Mouse (Mus musculus) intestine, embryonic 15.5 days (tissue): Measurements from ENCODE around the gene Ctxn2. TPM values are rescaled to one million over a fixed set of nuclear protein-coding genes. Genes with fewer than 3 reads are reported as not detected.
"Not testable (repeated sequence)": the region's sequence is repeated elsewhere in the genome, so short reads cannot be mapped to it uniquely, and the experiment has no call there.

Experiments used
- ATAC-seq: fragments of 200-750 bp; cut with Nextera tagmentation; 2 replicates; pipeline ENCODE4 v1.8.0; 2017; ENCODE audit warnings: moderate TSS enrichment, moderate library complexity
- H3K27ac ChIP-seq: fragments of 300-500 bp; sonication (generic); 2 replicates; pipeline ENCODE4 v1.5.1; 2015; ENCODE audit warnings: mild to moderate bottlenecking, inconsistent platforms
- H3K27me3 ChIP-seq: fragments of 300-500 bp; sonication (generic); replicated peaks from 2 replicates; pipeline ENCODE4 v1.6.1; 2015; ENCODE audit warnings: inconsistent platforms
- H3K36me3 ChIP-seq: fragments of 300-500 bp; sonication (generic); 2 replicates; pipeline ENCODE4 v1.6.1; 2015; ENCODE audit warnings: inconsistent platforms
- H3K4me1 ChIP-seq: fragments of 300-500 bp; sonication (generic); replicated peaks from 2 replicates; pipeline ENCODE4 v1.6.1; 2015; ENCODE audit warnings: inconsistent platforms
- H3K4me2 ChIP-seq: fragments of 300-500 bp; sonication (generic); replicated peaks from 2 replicates; pipeline ENCODE4 v1.6.1; 2015; ENCODE audit warnings: mild to moderate bottlenecking, inconsistent platforms
- H3K4me3 ChIP-seq: fragments of 300-500 bp; sonication (generic); replicated peaks from 2 replicates; pipeline ENCODE4 v1.5.1; 2015; ENCODE audit warnings: inconsistent platforms
- H3K9ac ChIP-seq: fragments of 300-500 bp; sonication (generic); 2 replicates; pipeline ENCODE4 v1.6.1; 2015; ENCODE audit warnings: inconsistent platforms
- H3K9me3 ChIP-seq: fragments of 300-500 bp; sonication (generic); 2 replicates; pipeline ENCODE4 v1.6.1; 2016; ENCODE audit warnings: inconsistent platforms
- WGBS: fragments of 180-500 bp; shearing (Covaris S2); methylation state at CpG from one replicate; pipeline ENCODE4 v1.1.7; 2015; 5-methylcytosine and 5-hydroxymethylcytosine counted together
- polyA plus RNA-seq: library from polyadenylated mRNA; unstranded; fragments of >200 nt; fragmentation: Nextera tagmentation; extraction: Ambion mirVana; gene quantifications from 2 replicates; pipeline ENCODE4 v1.2.1, GENCODE M21; 2015

The Ctxn2 gene
- polyA plus RNA-seq: 0.21 TPM in 1 of 2 replicates, not detected in the other

DNA sequence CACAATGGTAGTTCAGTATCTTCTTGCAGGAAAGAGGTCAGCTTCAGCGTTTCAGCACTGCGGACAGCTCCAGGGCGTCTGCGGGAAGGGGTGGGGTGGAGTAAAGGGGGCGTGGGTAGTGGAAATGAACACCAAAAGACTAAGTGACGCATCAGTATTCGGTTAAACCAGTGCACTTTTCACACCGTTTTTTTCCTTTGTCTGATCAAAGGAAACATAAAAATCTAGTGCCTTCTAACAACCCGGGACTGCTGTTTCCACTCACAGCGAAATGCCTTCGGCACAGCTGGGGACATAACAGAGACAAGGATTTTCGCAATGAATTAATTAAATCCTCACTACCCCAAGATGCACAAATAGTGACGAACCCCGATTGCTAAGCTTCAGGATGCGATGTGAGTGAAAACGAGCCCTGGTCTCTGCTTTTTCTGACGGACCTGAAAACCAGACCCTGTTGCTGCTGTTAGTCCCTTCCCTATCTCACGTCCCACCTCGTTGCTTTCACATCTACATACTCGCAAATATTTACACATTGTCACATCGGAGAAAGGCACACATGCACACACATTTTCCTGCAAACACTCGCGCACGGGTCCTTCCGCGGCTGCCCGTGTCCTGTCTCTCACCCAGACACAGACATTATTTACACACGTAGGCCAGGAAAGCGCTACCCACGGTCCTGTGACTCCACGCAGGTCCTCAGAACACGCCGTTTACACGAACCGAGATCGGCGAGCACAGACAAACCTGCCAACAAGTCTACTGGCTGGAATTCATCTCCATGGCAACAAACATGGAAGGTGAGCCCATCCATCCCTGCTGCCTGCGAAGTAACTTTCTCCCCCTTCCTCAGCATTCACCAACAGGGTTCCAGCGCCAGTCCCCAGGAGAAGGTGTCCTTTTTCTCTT, at the start of gene Ctxn2:
Gene Ctxn2, plus strand, starts transcription at position 790 of the 909 bp plus-strand sequence.
- Histone ChIP-seq H3K4me2 (peak within 1 kb of the TSS; percentile 59), H3K4me3 (peak within 1 kb of the TSS; percentile 21), H3K36me3 (no peaks in the 10 kb centered on the region), H3K9ac (no peak within 1 kb of the TSS), H3K27ac (no peak within 1 kb of the TSS), H3K27me3 (no peaks in the 10 kb centered on the region), H3K9me3 (no peaks in the 10 kb centered on the region), H3K4me1 (no peaks in the 10 kb centered on the region)
- 2% methylated on average over 39 of the region's 39 CpGs for WGBS
- peak; percentile 82 for ATAC-seq

GRCm38 (mm10) chr2:125088757-125089156, 47.7 kb upstream of the Ctxn2 start:
- Histone ChIP-seq H3K27me3 (no peaks in the 10 kb centered on the region), H3K36me3 (no peaks in the 10 kb centered on the region; the same call in 1 of the 2 replicates), H3K27ac (no peak overlapping the region), H3K9ac (no peak overlapping the region), H3K4me3 (no peak overlapping the region), H3K4me2 (no peak overlapping the region), H3K4me1 (no peaks in the 10 kb centered on the region), H3K9me3 (no peaks in the 10 kb centered on the region)
- 96% methylated on average over 7 of the region's 7 CpGs for WGBS
- ATAC-seq: no peak

GRCm38 (mm10) chr2:125092123-125092522, 44.4 kb upstream of the Ctxn2 start:
- WGBS: 75% methylated on average over 3 of the region's 3 CpGs
- not testable (repeated sequence) for ATAC-seq, H3K9ac ChIP-seq, H3K4me2 ChIP-seq, H3K4me3 ChIP-seq, H3K4me1 ChIP-seq, H3K27ac ChIP-seq, H3K9me3 ChIP-seq, H3K36me3 ChIP-seq, H3K27me3 ChIP-seq

- H3K4me2 ChIP-seq, H3K27me3 ChIP-seq, H3K4me1 ChIP-seq, H3K4me3 ChIP-seq, H3K27ac ChIP-seq, H3K9ac ChIP-seq, ATAC-seq, H3K9me3 ChIP-seq: not testable (repeated sequence)
- 97% methylated on average over 13 of the region's 13 CpGs for WGBS
- H3K36me3 ChIP-seq: peaks cover 21% of the 10 kb centered on the region
Measured at GRCm38 (mm10) chr2:125104491-125104890, 32.0 kb upstream of the Ctxn2 start.

DNA sequence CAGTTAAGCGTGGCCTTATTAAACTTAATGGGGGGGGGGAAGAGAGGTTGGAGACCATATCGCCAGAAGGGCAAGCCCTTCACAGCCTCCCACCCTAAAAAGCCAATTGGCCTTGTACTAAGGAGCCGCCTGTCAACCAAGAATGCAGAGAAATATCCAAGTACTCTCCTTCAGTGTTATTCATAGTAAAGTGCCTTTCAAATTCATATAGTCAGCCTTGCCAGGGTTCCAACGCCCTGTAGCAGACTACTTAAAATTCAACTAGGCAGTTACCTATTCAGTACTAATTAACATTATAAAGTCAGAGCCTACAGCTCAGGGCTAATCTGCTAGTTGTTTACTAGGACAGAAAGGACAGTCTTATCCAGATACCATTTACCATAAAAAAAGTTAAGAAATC, 30.0 kb upstream of the Ctxn2 start:
- not testable (repeated sequence) for H3K4me3 ChIP-seq, H3K4me2 ChIP-seq, H3K9me3 ChIP-seq, H3K27me3 ChIP-seq, ATAC-seq, H3K4me1 ChIP-seq, H3K27ac ChIP-seq, H3K9ac ChIP-seq
- 95% methylated on average over 4 of the region's 4 CpGs for WGBS
- peaks cover 21% of the 10 kb centered on the region for H3K36me3 ChIP-seq

GRCm38 (mm10) chr2:125119381-125120110, 16.9 kb upstream of the Ctxn2 start:
- Histone ChIP-seq H3K36me3 (0 out of 2 replicates have a peak, but pooled peaks cover 3% of the 10 kb centered on the region), H3K4me3 (no peak overlapping the region), H3K4me2 (no peak overlapping the region), H3K9me3 (no peaks in the 10 kb centered on the region), H3K27me3 (no peaks in the 10 kb centered on the region), H3K4me1 (no peaks in the 10 kb centered on the region; the same call in 1 of the 2 replicates), H3K27ac (no peak overlapping the region), H3K9ac (no peak overlapping the region)
- 74% methylated on average over 6 of the region's 6 CpGs for WGBS
- no peak for ATAC-seq

DNA sequence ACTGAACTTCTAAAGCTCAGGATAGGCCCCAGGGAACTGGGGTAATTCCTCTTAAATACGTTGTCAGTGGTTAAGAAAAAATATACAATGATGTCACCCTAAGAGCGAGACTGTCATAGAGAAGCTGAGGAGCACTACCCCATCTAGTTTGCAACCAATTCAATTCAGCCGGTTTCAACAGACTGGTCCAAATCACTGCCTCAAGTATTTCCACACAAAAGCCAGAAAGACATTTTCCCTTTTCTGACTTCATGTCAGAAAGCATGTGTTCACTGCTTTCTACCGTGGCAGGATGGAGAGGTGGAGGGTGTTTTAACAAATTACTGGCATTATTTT, 14.2 kb upstream of the Ctxn2 start:
- peak overlapping the region; percentile 86 for H3K9ac ChIP-seq
- no peaks in the 10 kb centered on the region; the same call in 1 of the 2 replicates for H3K4me1 ChIP-seq
- no peaks in the 10 kb centered on the region for H3K27me3 ChIP-seq
- peak overlapping the region; percentile 75 for H3K4me3 ChIP-seq
- no peak for ATAC-seq
- 0 out of 2 replicates have a peak overlapping the region, but pooled peaks have one; percentile 87 for H3K27ac ChIP-seq
- 5% methylated on average over 4 of the region's 4 CpGs for WGBS
- peak overlapping the region; percentile 77 for H3K4me2 ChIP-seq
- H3K9me3 ChIP-seq: no peaks in the 10 kb centered on the region
- H3K36me3 ChIP-seq: no peaks in the 10 kb centered on the region

DNA sequence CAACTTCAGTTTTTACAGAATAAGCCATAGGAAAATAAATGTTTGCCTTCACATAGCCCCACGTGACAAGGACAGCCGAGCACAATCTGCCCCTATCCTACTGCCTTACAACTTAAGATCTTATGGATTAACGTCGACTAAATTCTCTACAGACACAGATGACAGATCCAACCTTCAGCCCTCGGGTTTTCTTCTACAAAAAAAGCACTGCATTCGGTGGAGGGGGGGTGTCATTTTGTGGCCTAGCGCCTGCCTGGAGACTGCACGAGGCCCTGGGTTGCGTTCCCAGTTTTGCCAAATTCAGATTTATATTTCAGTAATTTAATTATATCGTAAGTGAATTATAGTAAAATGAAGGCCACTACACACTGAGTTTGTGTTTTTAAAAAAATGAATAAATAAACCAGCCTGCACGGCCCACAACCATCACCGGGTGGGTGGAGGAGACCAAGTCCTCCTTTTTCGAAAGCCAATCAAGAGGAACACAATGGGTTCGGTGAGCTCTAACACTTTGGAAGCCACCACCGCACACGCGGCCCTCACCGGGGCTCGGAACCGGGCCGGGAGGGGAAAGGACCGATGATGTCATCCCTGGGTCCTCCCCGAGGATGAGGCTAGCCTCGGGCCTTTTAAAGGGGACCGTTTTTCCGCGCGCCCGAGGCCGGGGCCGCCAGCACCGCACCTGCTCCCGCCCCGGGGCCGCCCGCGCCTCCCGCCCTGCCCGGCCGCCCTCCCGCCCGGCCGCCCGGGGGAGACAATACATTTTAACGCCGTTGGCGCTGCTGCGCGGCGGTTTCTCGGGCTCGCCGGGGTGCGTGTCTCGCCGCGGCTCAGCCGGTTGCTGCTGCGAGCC, 13.6 kb upstream of the Ctxn2 start:
- H3K27ac ChIP-seq: peak overlapping the region; percentile 87
- WGBS: under 1% methylated on average over 53 of the region's 59 CpGs
- peak overlapping the region; percentile 75 for H3K4me3 ChIP-seq
- ATAC-seq: peak; percentile 91
- peak overlapping the region; percentile 77 for H3K4me2 ChIP-seq
- H3K9me3 ChIP-seq: no peaks in the 10 kb centered on the region
- no peaks in the 10 kb centered on the region for H3K27me3 ChIP-seq
- no peaks in the 10 kb centered on the region for H3K36me3 ChIP-seq
- peak overlapping the region; percentile 86 for H3K9ac ChIP-seq
- H3K4me1 ChIP-seq: no peaks in the 10 kb centered on the region; the same call in 1 of the 2 replicates

DNA sequence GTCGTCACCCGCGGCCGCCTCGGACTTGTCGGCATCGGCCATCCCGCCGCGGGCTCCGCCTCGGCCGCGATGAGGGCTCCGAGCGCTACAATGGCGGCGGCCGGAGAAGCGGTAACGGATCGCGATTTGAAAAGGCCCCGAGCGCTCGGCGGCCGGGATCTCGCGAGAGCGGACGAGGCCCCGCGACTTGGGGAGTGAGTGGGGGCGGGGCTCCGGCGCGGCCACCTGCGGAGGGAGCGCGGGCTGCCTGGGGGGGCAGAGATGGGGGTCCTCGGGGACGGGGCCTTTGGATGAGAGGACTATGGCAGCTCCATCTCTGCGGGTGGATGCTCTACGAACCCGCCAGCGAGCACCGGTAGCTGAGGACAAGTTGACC, 13.0 kb upstream of the Ctxn2 start, which contains the start of gene Myef2:
Gene Myef2, minus strand, starts transcription at position 185 of the 376 bp plus-strand sequence.
- Histone ChIP-seq H3K9me3 (no peaks in the 10 kb centered on the region), H3K4me2 (peak within 1 kb of the TSS; percentile 77), H3K36me3 (no peaks in the 10 kb centered on the region), H3K27me3 (no peaks in the 10 kb centered on the region), H3K27ac (peak within 1 kb of the TSS; percentile 87), H3K4me3 (peak within 1 kb of the TSS; percentile 75), H3K9ac (peak within 1 kb of the TSS; percentile 86), H3K4me1 (no peaks in the 10 kb centered on the region; the same call in 1 of the 2 replicates)
- WGBS: 0% methylated on average over 32 of the region's 48 CpGs
- peak; percentile 96 for ATAC-seq

DNA sequence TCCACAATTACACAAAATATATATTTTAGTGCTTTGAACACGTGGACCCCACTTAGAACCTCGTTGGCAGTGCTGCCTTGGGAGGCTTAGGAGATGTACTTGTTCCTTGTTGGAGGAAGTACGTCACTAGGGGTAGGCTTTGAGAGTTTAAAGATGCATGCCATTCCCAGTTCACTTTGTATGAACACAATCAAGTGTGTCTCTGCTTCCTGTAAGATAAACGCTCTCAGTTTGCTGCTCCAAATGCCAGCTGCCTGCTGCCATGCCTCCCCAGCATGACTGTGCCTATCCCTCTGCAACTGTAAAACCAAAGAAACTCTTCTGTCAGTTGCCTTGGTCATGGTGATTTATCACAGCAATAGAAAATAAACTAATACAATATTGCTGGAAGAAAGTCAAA, 10.7 kb upstream of the Ctxn2 start:
- H3K9me3 ChIP-seq: no peaks in the 10 kb centered on the region
- no peak overlapping the region for H3K4me3 ChIP-seq
- no peak overlapping the region for H3K4me2 ChIP-seq
- no peak overlapping the region for H3K27ac ChIP-seq
- no peak for ATAC-seq
- whole genome bisulfite sequencing: 41% methylated on average over 4 of the region's 4 CpGs
- no peak overlapping the region for H3K9ac ChIP-seq
- no peaks in the 10 kb centered on the region for H3K36me3 ChIP-seq
- H3K27me3 ChIP-seq: no peaks in the 10 kb centered on the region
- no peaks in the 10 kb centered on the region; the same call in 1 of the 2 replicates for H3K4me1 ChIP-seq

- Histone ChIP-seq H3K9me3 (no peaks in the 10 kb centered on the region), H3K4me1 (no peaks in the 10 kb centered on the region), H3K27me3 (no peaks in the 10 kb centered on the region), H3K9ac (no peak overlapping the region), H3K4me3 (no peak overlapping the region), H3K27ac (no peak overlapping the region), H3K4me2 (no peak overlapping the region), H3K36me3 (no peaks in the 10 kb centered on the region)
- ATAC-seq: no peak
- 69% methylated on average over 3 of the region's 3 CpGs for WGBS
Measured at GRCm38 (mm10) chr2:125126792-125127191, 9.7 kb upstream of the Ctxn2 start.

GRCm38 (mm10) chr2:125134113-125134512, 2.4 kb upstream of the Ctxn2 start:
- Histone ChIP-seq H3K4me1 (no peaks in the 10 kb centered on the region), H3K36me3 (no peaks in the 10 kb centered on the region), H3K4me2 (no peak overlapping the region), H3K9me3 (no peaks in the 10 kb centered on the region), H3K27me3 (no peaks in the 10 kb centered on the region), H3K9ac (no peak overlapping the region), H3K27ac (no peak overlapping the region), H3K4me3 (no peak overlapping the region)
- no peak for ATAC-seq
- 40% methylated on average over 4 of the region's 4 CpGs for WGBS
